Mouse (Mus musculus): ENCODE results near the gene Ubxn6.

Ubxn6 gene

GRCm38 (mm10) chr17:56054938-56055337 is 19.9 kb downstream of the Ubxn6 start:
- DNase-seq (ENCODE audit: low read depth), result no peak

GRCm38 (mm10) chr17:56051369-56051768 is 23.5 kb downstream of the Ubxn6 start:
- no peak for DNase-seq (ENCODE audit: low read depth)

- DNase-seq (ENCODE audit: low read depth), result peak; percentile 20
These were observed 34.0 kb downstream of the Ubxn6 start for GRCm38 (mm10) chr17:56040857-56041163.

- DNase-seq (ENCODE audit: low read depth), result peak; percentile 98
These were observed 34.6 kb downstream of the Ubxn6 start, which contains the start of gene Chaf1a for GRCm38 (mm10) chr17:56040030-56040856. Gene Chaf1a, plus strand, starts transcription at chr17:56040439.

GRCm38 (mm10) chr17:56039345-56039744 is 35.5 kb downstream of the Ubxn6 start:
- no peak for DNase-seq (ENCODE audit: low read depth)

GRCm38 (mm10) chr17:56038583-56039261 is 36.1 kb downstream of the Ubxn6 start:
- no peak for DNase-seq (ENCODE audit: low read depth)

- DNase-seq (ENCODE audit: low read depth), result no peak
These were observed 37.9 kb downstream of the Ubxn6 start for GRCm38 (mm10) chr17:56036901-56037287.

- peak; percentile 97 for DNase-seq (ENCODE audit: low read depth)
These were observed 38.5 kb downstream of the Ubxn6 start, which contains the start of gene Sh3gl1 for GRCm38 (mm10) chr17:56036176-56036900. Gene Sh3gl1, minus strand, starts transcription at chr17:56036635.

GRCm38 (mm10) chr17:56035216-56035615 is 39.6 kb downstream of the Ubxn6 start:
- DNase-seq (ENCODE audit: low read depth), result no peak

- DNase-seq (ENCODE audit: low read depth), result no peak
These were observed 40.1 kb downstream of the Ubxn6 start for GRCm38 (mm10) chr17:56034726-56035100.

- DNase-seq (ENCODE audit: low read depth), result no peak
These were observed 40.6 kb downstream of the Ubxn6 start for GRCm38 (mm10) chr17:56034040-56034725.

GRCm38 (mm10) chr17:56032831-56033230 is 42.0 kb downstream of the Ubxn6 start:
- no peak for DNase-seq (ENCODE audit: low read depth)

- DNase-seq (ENCODE audit: low read depth), result no peak
These were observed 42.6 kb downstream of the Ubxn6 start for GRCm38 (mm10) chr17:56032127-56032733.

- DNase-seq (ENCODE audit: low read depth), result no peak
These were observed 43.4 kb downstream of the Ubxn6 start for GRCm38 (mm10) chr17:56031431-56031830.

GRCm38 (mm10) chr17:56030919-56031318 is 43.9 kb downstream of the Ubxn6 start:
- DNase-seq (ENCODE audit: low read depth), result peak; percentile 39

- no peak for DNase-seq (ENCODE audit: low read depth)
These were observed 44.5 kb downstream of the Ubxn6 start for GRCm38 (mm10) chr17:56030238-56030870.

GRCm38 (mm10) chr17:56027801-56028441 is 46.9 kb downstream of the Ubxn6 start:
- no peak for DNase-seq (ENCODE audit: low read depth)

- DNase-seq (ENCODE audit: low read depth), result no peak
These were observed 47.9 kb downstream of the Ubxn6 start for GRCm38 (mm10) chr17:56026881-56027280.

GRCm38 (mm10) chr17:56026303-56026702 is 48.5 kb downstream of the Ubxn6 start:
- no peak for DNase-seq (ENCODE audit: low read depth)

- no peak for DNase-seq (ENCODE audit: low read depth)
These were observed 49.9 kb downstream of the Ubxn6 start for GRCm38 (mm10) chr17:56024931-56025330.

- DNase-seq (ENCODE audit: low read depth), result no peak
These were observed 50.4 kb downstream of the Ubxn6 start for GRCm38 (mm10) chr17:56024476-56024875.
